Mouse (Mus musculus) myocyte (in vitro differentiated cells): ENCODE data around the gene Gk2.

ENCODE experiments used
- CEBPB ChIP-seq: IDR thresholded peaks from 2 replicates; pipeline ENCODE4 v1.6.1; 2011; ENCODE audit warnings: mild to moderate bottlenecking, moderate library complexity; ENCODE audit not compliant: poor library complexity, insufficient read depth, severe bottlenecking
- E2F4 ChIP-seq: IDR thresholded peaks from one replicate; pipeline ENCODE4 v1.6.1; 2011; ENCODE audit warnings: mild to moderate bottlenecking, control low read depth, moderate library complexity; ENCODE audit not compliant: insufficient read depth
- MAX ChIP-seq: IDR thresholded peaks from one replicate; pipeline ENCODE4 v1.6.1; 2011; ENCODE audit warnings: low read depth, mild to moderate bottlenecking, control low read depth
- MYOD1 ChIP-seq, 3 experiments: IDR thresholded peaks; one replicate each; pipeline ENCODE4 v1.6.1; 2011; ENCODE audit warnings: control low read depth in 2 of 3, low read depth in 2 of 3, mild to moderate bottlenecking in 2 of 3, moderate library complexity in 1 of 3; ENCODE audit not compliant: insufficient read length in 2 of 3, control insufficient read depth in 1 of 3
- MYOG ChIP-seq, 3 experiments: IDR thresholded peaks; one replicate each; pipeline ENCODE4 v1.6.1; 2011; ENCODE audit warnings: control low read depth in 2 of 3, low read depth in 2 of 3, mild to moderate bottlenecking in 2 of 3; ENCODE audit not compliant: insufficient read length in 2 of 3, control insufficient read depth in 1 of 3, insufficient read depth in 1 of 3
- POLR2A ChIP-seq: IDR thresholded peaks from one replicate; pipeline ENCODE4 v1.6.1; 2011; ENCODE audit warnings: low read depth, mild to moderate bottlenecking, control low read depth, moderate library complexity; ENCODE audit not compliant: insufficient read length
- POLR2AphosphoS2 ChIP-seq: IDR thresholded peaks from one replicate; pipeline ENCODE4 v1.6.1; 2011; ENCODE audit warnings: low read depth, control low read depth; ENCODE audit not compliant: insufficient read length
- REST ChIP-seq: IDR thresholded peaks from one replicate; pipeline ENCODE4 v1.6.1; 2011; ENCODE audit warnings: mild to moderate bottlenecking, control low read depth, moderate library complexity; ENCODE audit not compliant: insufficient read depth, insufficient read length
- SRF ChIP-seq: IDR thresholded peaks from one replicate; pipeline ENCODE4 v1.6.1; 2011; ENCODE audit warnings: low read depth; ENCODE audit not compliant: control insufficient read depth, insufficient read length
- TCF12 ChIP-seq: IDR thresholded peaks from one replicate; pipeline ENCODE4 v1.6.1; 2011; ENCODE audit warnings: mild to moderate bottlenecking, control low read depth; ENCODE audit not compliant: poor library complexity, insufficient read depth, severe bottlenecking
- TCF3 ChIP-seq: IDR thresholded peaks from one replicate; pipeline ENCODE4 v1.6.1; 2011; ENCODE audit warnings: low read depth, control low read depth; ENCODE audit not compliant: insufficient read length
- USF1 ChIP-seq: IDR thresholded peaks from one replicate; pipeline ENCODE4 v1.6.1; 2011; ENCODE audit warnings: low read depth, mild to moderate bottlenecking, control low read depth, moderate library complexity

GRCm38 (mm10) chr5:97451451-97451850 is 5.4 kb downstream of the Gk2 start:
- TF ChIP-seq POLR2A (no peak), MAX (no peak), USF1 (no peak), MYOG (IDR thresholded peaks at IDR 0.05; ENCODE audit: control insufficient read depth in 1 of 3, insufficient read depth in 1 of 3, insufficient read length in 2 of 3, low read depth in 2 of 3) (no peak), E2F4 (no peak), MYOD1 (IDR thresholded peaks at IDR 0.05; ENCODE audit: control insufficient read depth in 1 of 3, insufficient read length in 2 of 3, low read depth in 2 of 3) (no peak), REST (no peak), TCF3 (no peak), POLR2AphosphoS2 (no peak), TCF12 (no peak), CEBPB (no peak), SRF (no peak)
